Mouse (Mus musculus): ENCODE results near the gene Dnajc16. TPM values are rescaled to one million over a fixed set of nuclear protein-coding genes. Genes with fewer than 3 reads are reported as not detected.
"Not testable (repeated sequence)": the region's sequence is repeated elsewhere in the genome, so short reads cannot be mapped to it uniquely, and the experiment has no call there.

The Dnajc16 gene
- polyA plus RNA-seq, 1 experiment from 2014 or later: 4.3 TPM

DNA sequence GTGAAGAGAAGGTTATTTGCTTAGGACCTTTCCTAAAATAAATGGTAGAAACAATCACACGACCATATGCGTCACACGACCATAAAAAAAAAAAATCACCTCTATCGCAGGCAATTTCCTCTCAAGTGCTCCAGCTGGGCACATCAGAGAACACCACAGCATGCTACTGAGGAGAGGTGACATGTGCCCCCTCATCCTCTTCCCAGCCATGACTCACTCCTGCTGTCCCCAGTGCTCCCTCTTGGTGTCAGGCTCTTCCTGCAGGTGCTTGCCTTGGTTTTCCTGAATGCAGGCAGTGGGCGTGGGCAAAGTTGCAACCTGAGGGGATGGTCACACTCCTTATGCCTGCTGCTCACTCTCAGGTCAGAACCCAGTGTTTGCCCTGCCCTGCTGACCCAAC, 5.9 kb downstream of the Dnajc16 start:
- 90% methylated on average over 5 of the region's 5 CpGs for WGBS
- H3K4me1 ChIP-seq (replicated peaks; ENCODE audit: control insufficient read depth, insufficient read depth, low read length): peaks cover 1% of the 10 kb centered on the region
- H3K4me2 ChIP-seq (ENCODE audit: low read depth, low read length, severe bottlenecking): no peak overlapping the region
- no peaks in the 10 kb centered on the region for H3K27me3 ChIP-seq (ENCODE audit: control insufficient read depth, insufficient read depth, low read length)
- ATAC-seq (replicated peaks; ENCODE audit: low FRiP score) (no peak), DNase-seq (ENCODE audit: low spot score) (no peak)
- no peaks in the 10 kb centered on the region for H3K9me3 ChIP-seq (ENCODE audit: control insufficient read depth, low read length)
- no peaks in the 10 kb centered on the region for H3K36me3 ChIP-seq (ENCODE audit: control insufficient read depth, insufficient read depth, low read length)
- no peak overlapping the region for H3K9ac ChIP-seq (ENCODE audit: low read length)
- no peak overlapping the region for H3K4me3 ChIP-seq (ENCODE audit: low read depth, low read length)
- H3K27ac ChIP-seq (ENCODE audit: low read depth, low read length): no peak overlapping the region

DNA sequence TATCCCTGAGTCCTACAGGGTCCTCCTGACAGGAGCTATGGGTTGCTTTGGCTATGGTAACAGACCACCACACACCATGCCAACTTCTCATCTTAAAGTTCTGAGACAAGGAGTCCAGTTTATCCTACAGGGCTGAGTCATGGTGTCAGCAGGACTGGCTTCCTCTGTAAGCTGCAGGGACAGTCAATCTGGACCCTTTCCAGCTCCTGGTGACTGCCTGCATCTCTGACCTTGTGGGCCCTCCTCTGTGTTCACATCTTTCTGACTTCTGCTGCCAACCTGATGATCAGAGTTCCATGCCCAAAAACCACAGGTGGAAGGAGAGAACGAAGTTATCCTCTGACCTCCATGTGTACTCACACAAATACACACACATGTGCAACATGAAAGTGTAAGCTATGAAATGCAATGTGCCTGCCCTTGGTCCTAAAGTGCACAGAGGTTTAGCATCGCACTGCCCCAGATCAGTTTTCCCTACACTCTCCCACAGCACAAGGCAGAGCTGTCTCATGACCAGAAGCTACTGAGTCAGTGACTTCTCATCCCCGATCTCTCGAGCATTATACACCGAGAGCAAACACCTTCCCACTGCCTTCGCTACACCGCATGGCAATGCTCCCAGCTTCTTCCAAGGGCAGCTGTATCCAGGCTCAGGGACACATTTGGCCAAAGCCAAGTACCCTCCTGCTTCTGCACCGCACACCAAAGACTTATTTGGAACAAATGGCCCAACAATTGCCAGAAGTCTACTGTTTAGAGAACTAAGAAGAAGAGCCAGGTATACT, 9.3 kb downstream of the Dnajc16 start:
- Histone ChIP-seq H3K9me3 (ENCODE audit: control insufficient read depth, low read length) (no peaks in the 10 kb centered on the region), H3K4me3 (ENCODE audit: low read depth, low read length) (no peak overlapping the region), H3K4me1 (replicated peaks; ENCODE audit: control insufficient read depth, insufficient read depth, low read length) (no peaks in the 10 kb centered on the region), H3K27ac (ENCODE audit: low read depth, low read length) (no peak overlapping the region), H3K36me3 (ENCODE audit: control insufficient read depth, insufficient read depth, low read length) (no peaks in the 10 kb centered on the region; the same call in 1 of the 2 replicates), H3K9ac (ENCODE audit: low read length) (no peak overlapping the region), H3K27me3 (ENCODE audit: control insufficient read depth, insufficient read depth, low read length) (no peaks in the 10 kb centered on the region), H3K4me2 (ENCODE audit: low read depth, low read length, severe bottlenecking) (no peak overlapping the region)
- 94% methylated on average over 8 of the region's 8 CpGs for WGBS
- ATAC-seq (replicated peaks; ENCODE audit: low FRiP score): no peak
- DNase-seq (ENCODE audit: low spot score): no peak

DNA sequence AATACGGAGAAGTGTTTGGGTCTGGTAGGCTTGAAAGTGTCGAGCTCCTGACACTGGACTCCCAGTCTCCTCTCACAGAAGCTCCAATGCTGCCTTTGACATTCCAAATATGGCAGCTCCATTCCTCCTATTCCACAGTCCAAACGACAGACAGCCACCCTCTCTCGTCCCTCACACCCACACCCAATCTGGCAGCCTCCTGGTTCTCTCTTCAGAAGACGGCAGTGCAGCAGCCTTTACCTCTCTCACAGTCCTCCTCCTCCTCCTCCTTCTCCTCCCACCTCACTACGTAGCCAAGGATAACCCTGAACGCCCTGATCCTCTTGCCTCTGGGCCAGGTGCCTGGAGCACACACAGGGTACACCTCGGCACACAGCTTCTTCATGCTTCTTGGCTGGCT, 10.9 kb downstream of the Dnajc16 start:
- Histone ChIP-seq H3K4me3 (ENCODE audit: low read depth, low read length) (no peak overlapping the region), H3K4me2 (ENCODE audit: low read depth, low read length, severe bottlenecking) (no peak overlapping the region), H3K4me1 (replicated peaks; ENCODE audit: control insufficient read depth, insufficient read depth, low read length) (no peaks in the 10 kb centered on the region), H3K27me3 (ENCODE audit: control insufficient read depth, insufficient read depth, low read length) (no peaks in the 10 kb centered on the region), H3K9ac (ENCODE audit: low read length) (no peak overlapping the region), H3K27ac (ENCODE audit: low read depth, low read length) (no peak overlapping the region), H3K36me3 (ENCODE audit: control insufficient read depth, insufficient read depth, low read length) (no peaks in the 10 kb centered on the region; the same call in 1 of the 2 replicates), H3K9me3 (ENCODE audit: control insufficient read depth, low read length) (no peaks in the 10 kb centered on the region)
- 93% methylated on average over 8 of the region's 8 CpGs for WGBS
- no peak for ATAC-seq (replicated peaks; ENCODE audit: low FRiP score)
- DNase-seq (ENCODE audit: low spot score): no peak

DNA sequence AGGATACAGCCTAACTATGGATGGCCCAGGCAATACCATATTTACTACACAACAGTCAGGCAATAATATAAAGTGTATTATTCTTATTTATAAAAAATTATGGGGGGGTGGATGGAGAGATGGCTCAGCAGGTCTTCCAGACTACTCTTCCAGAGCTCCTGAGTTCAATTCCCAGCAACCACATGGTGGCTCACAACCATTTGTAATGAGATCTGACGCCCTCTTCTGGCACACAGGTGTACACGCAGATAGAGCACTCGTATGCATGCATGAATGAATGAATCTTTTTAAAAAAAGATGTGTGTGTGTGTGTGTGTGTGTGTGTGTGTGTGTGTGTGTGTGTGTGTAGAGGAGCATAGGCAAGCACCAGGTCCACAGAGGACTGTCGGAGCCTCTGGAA, 17.7 kb downstream of the Dnajc16 start:
- not testable (repeated sequence) for H3K36me3 ChIP-seq (ENCODE audit: control insufficient read depth, insufficient read depth, low read length); ATAC-seq (replicated peaks; ENCODE audit: low FRiP score); H3K27me3 ChIP-seq (ENCODE audit: control insufficient read depth, insufficient read depth, low read length); H3K4me1 ChIP-seq (replicated peaks; ENCODE audit: control insufficient read depth, insufficient read depth, low read length); H3K27ac ChIP-seq (ENCODE audit: low read depth, low read length); H3K9me3 ChIP-seq (ENCODE audit: control insufficient read depth, low read length); DNase-seq (ENCODE audit: low spot score); H3K4me2 ChIP-seq (ENCODE audit: low read depth, low read length, severe bottlenecking); H3K4me3 ChIP-seq (ENCODE audit: low read depth, low read length); H3K9ac ChIP-seq (ENCODE audit: low read length)
- WGBS: 78% methylated on average over 4 of the region's 4 CpGs

DNA sequence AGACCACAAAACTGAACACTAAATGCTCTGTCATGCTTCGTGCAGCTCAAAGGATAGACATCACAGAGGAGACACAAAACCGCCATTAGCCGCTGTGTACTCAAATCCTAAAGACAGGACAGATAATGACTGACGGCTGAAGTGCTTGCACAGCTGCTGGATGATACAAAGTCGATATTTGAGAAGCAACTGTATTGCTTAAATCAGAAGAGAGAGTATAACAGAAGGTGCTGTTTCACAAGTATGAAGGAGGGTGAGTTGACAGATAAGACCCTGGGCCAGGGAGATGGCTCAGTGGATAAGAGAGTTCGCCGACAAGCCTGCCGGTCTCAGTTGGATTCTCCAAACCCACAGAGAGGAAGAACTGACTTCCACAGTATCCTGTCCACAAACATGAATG, 18.9 kb downstream of the Dnajc16 start:
- ATAC-seq (replicated peaks; ENCODE audit: low FRiP score) (no peak), DNase-seq (ENCODE audit: low spot score) (no peak)
- Histone ChIP-seq H3K27ac (ENCODE audit: low read depth, low read length) (no peak overlapping the region), H3K4me2 (ENCODE audit: low read depth, low read length, severe bottlenecking) (no peak overlapping the region), H3K27me3 (ENCODE audit: control insufficient read depth, insufficient read depth, low read length) (no peaks in the 10 kb centered on the region), H3K4me1 (replicated peaks; ENCODE audit: control insufficient read depth, insufficient read depth, low read length) (no peaks in the 10 kb centered on the region), H3K9ac (ENCODE audit: low read length) (no peak overlapping the region), H3K9me3 (ENCODE audit: control insufficient read depth, low read length) (no peaks in the 10 kb centered on the region), H3K36me3 (ENCODE audit: control insufficient read depth, insufficient read depth, low read length) (no peaks in the 10 kb centered on the region; the same call in 1 of the 2 replicates), H3K4me3 (ENCODE audit: low read depth, low read length) (no peak overlapping the region)
- WGBS: 93% methylated on average over 8 of the region's 8 CpGs

DNA sequence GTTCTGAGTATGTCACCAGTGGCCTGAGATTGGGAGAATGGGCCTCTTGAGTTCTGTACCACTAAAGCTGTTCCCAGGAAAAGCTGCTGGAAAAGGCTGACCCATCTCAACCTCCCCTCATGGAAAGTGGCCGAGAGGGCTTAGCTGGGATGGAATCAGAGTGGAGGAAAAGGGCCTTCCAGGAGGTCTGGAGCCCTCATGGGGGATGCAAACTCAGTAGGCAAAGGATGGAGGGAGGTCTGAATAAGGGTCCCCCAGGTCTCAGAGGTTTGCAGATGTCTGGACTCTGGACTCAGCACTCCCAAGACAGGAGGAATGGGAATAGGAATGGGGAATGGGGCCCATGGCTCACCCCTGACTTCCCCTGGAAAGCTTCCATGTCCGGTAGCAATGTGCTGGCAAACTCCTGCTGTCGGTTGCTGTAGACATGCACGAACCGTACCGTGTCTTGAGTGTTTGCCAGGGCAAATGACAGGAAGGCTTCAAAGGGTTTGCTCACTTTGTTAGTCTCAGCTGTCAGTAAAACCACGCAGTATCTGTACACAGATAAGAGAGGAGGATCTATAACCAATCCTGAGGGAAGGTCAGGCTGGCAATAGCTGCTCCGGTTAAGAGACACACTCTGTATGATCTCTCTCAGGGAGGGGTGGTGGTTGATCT, 21.1 kb downstream of the Dnajc16 start:
- Histone ChIP-seq H3K4me2 (ENCODE audit: low read depth, low read length, severe bottlenecking) (no peak overlapping the region), H3K4me3 (ENCODE audit: low read depth, low read length) (no peak overlapping the region), H3K27ac (ENCODE audit: low read depth, low read length) (no peak overlapping the region), H3K36me3 (ENCODE audit: control insufficient read depth, insufficient read depth, low read length) (no peaks in the 10 kb centered on the region; the same call in 1 of the 2 replicates), H3K9ac (ENCODE audit: low read length) (no peak overlapping the region), H3K27me3 (ENCODE audit: control insufficient read depth, insufficient read depth, low read length) (no peaks in the 10 kb centered on the region), H3K9me3 (ENCODE audit: control insufficient read depth, low read length) (no peaks in the 10 kb centered on the region), H3K4me1 (replicated peaks; ENCODE audit: control insufficient read depth, insufficient read depth, low read length) (no peaks in the 10 kb centered on the region)
- WGBS: 93% methylated on average over 8 of the region's 8 CpGs
- ATAC-seq (replicated peaks; ENCODE audit: low FRiP score): no peak
- no peak for DNase-seq (ENCODE audit: low spot score)

DNA sequence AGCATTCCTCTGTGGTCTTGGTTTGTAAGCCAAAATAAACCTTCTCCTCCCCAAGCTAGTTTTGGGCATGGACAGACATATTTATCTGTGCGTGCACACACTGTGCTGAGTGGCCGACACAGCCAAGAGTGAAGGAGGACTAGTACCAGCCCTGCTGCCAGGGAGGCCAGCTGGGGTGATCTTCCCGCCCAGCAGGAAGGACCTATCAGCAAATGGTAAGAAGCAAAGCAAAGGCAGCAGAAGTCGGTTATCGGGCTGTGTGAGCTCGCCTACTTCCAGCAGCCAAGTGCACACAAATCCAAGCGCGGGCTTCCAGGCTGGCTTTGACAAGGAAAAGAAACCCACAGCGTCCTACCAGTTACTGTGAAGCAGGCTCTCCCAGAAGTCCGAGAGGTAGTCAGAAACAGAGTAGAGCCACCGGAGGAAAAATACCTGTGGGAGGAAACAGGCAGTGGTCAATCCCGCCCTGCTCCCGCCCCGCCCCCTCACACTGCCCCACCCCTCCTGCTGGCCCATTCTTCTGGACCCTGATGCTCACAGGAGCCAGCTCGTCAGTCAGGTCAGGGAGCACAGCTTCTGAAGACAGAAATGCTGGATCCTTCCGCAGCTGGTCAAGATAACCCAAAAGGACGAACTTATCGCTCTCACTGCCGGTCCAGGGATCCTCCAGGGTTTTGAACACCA, 23.2 kb downstream of the Dnajc16 start:
- Histone ChIP-seq H3K9me3 (ENCODE audit: control insufficient read depth, low read length) (no peaks in the 10 kb centered on the region), H3K4me2 (ENCODE audit: low read depth, low read length, severe bottlenecking) (no peak overlapping the region), H3K36me3 (ENCODE audit: control insufficient read depth, insufficient read depth, low read length) (peaks cover 3% of the 10 kb centered on the region; the same call in 1 of the 2 replicates), H3K27ac (ENCODE audit: low read depth, low read length) (no peak overlapping the region), H3K4me1 (replicated peaks; ENCODE audit: control insufficient read depth, insufficient read depth, low read length) (no peaks in the 10 kb centered on the region), H3K9ac (ENCODE audit: low read length) (no peak overlapping the region), H3K27me3 (ENCODE audit: control insufficient read depth, insufficient read depth, low read length) (no peaks in the 10 kb centered on the region), H3K4me3 (ENCODE audit: low read depth, low read length) (no peak overlapping the region)
- no peak for DNase-seq (ENCODE audit: low spot score)
- 83% methylated on average over 19 of the region's 19 CpGs for WGBS
- no peak for ATAC-seq (replicated peaks; ENCODE audit: low FRiP score)

DNA sequence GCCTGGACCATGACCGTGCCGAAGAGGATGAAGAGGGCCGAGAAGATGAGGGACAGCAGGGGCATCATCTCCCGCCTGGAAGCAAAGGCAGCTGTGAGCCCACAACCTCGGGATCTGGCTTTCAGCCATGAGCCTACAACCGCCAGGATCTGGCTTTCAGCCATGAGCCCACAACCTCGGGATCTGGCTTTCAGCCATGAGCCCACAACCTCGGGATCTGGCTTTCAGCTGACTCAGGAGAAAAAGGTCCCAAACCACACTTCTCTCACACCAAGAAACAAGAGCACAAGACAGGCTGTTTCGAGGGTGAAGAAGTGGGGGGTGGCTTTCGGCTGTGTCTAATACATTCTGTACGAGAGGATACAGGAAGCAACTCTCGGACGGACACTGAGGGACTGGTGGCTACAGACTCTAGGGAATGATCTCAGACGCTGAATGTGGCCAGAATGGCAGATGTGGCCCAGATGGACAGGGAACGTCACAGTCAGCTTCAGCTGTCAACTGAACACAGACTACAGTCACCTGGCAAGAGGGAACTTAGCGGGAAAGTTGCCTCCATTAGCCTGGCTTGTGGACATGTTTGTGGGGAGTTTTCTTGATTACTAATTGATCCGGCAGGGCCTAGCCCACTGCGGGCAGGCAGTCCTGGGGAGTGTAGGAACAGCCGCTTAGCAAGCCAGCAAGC, 23.9 kb downstream of the Dnajc16 start:
- peaks cover 3% of the 10 kb centered on the region; the same call in 1 of the 2 replicates for H3K36me3 ChIP-seq (ENCODE audit: control insufficient read depth, insufficient read depth, low read length)
- ATAC-seq (replicated peaks; ENCODE audit: low FRiP score) (no peak), DNase-seq (ENCODE audit: low spot score) (no peak)
- no peak overlapping the region for H3K27ac ChIP-seq (ENCODE audit: low read depth, low read length)
- no peak overlapping the region for H3K9ac ChIP-seq (ENCODE audit: low read length)
- no peaks in the 10 kb centered on the region for H3K4me1 ChIP-seq (replicated peaks; ENCODE audit: control insufficient read depth, insufficient read depth, low read length)
- no peak overlapping the region for H3K4me3 ChIP-seq (ENCODE audit: low read depth, low read length)
- no peaks in the 10 kb centered on the region for H3K27me3 ChIP-seq (ENCODE audit: control insufficient read depth, insufficient read depth, low read length)
- H3K4me2 ChIP-seq (ENCODE audit: low read depth, low read length, severe bottlenecking): no peak overlapping the region
- 87% methylated on average over 19 of the region's 19 CpGs for WGBS
- no peaks in the 10 kb centered on the region for H3K9me3 ChIP-seq (ENCODE audit: control insufficient read depth, low read length)

All from forebrain, embryonic 11.5 days (tissue).